Mouse (Mus musculus) E14TG2a.4 (cell line): Measurements from ENCODE around the gene Elmo1.

Experiments
- CTCF ChIP-seq: conservative IDR thresholded peaks from 2 replicates; pipeline ENCODE4 v1.5.1; 2014; ENCODE audit warnings: low read length
- NANOG ChIP-seq: IDR thresholded peaks from 2 replicates; pipeline ENCODE4 v1.6.1; 2014; ENCODE audit warnings: borderline replicate concordance, low read length, mixed read lengths
- POU5F1 ChIP-seq: IDR thresholded peaks from 2 replicates; pipeline ENCODE4 v1.6.1; 2014; ENCODE audit warnings: low read length, borderline replicate concordance

DNA sequence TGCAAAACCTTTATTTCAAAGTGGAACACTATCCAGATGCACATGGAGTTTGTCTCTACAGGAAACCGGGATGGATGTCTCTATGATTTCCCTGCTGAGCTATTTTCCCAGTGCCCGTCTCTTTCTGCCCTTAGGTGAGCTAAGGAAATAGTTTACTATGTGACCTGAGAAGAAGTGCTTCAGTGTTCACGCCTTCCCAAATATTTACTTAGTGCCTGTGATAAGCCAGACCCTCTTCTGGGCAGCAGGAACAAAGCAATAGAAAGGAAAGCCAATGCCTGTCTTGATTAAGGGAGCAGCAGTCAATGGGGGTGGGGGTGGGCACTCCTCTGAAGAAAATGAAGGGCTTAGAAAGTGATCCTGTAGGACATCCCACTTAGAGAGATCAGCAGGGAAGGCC lies 401.3 kb downstream of the Elmo1 start:
- no peak for TF ChIP-seq CTCF
- TF ChIP-seq NANOG, result no peak
- TF ChIP-seq POU5F1, result no peak
